Mouse (Mus musculus) stomach, embryonic 14.5 days (tissue): Measurements from ENCODE around the gene Calml4. TPM values are rescaled to one million over a fixed set of nuclear protein-coding genes. Genes with fewer than 3 reads are reported as not detected.

Experiments
- ATAC-seq: fragments of 200-750 bp; cut with Nextera tagmentation; 2 replicates; pipeline ENCODE4 v1.8.0; 2017; ENCODE audit warnings: low read depth, moderate TSS enrichment; ENCODE audit not compliant: insufficient number of reproducible peaks, insufficient read depth, low FRiP score
- H3K27ac ChIP-seq: fragments of 300-500 bp; sonication (generic); 2 replicates; pipeline ENCODE4 v1.5.1; 2014; ENCODE audit warnings: mild to moderate bottlenecking, low read length, moderate library complexity, mixed read lengths
- H3K27me3 ChIP-seq: fragments of 300-500 bp; sonication (generic); 2 replicates; pipeline ENCODE4 v1.6.1; 2014; ENCODE audit warnings: low read length, control low read depth, mixed read lengths; ENCODE audit not compliant: control insufficient read depth, insufficient read depth
- H3K36me3 ChIP-seq: fragments of 300-500 bp; sonication (generic); 2 replicates; pipeline ENCODE4 v1.6.1; 2014; ENCODE audit warnings: mild to moderate bottlenecking, control low read depth, low read length, moderate library complexity, mixed read lengths; ENCODE audit not compliant: control insufficient read depth, insufficient read depth
- H3K4me1 ChIP-seq: fragments of 300-500 bp; sonication (generic); 2 replicates; pipeline ENCODE4 v1.6.1; 2014; ENCODE audit warnings: low read length, control low read depth, mixed read lengths; ENCODE audit not compliant: control insufficient read depth, insufficient read depth
- H3K4me2 ChIP-seq: fragments of 300-500 bp; sonication (generic); replicated peaks from 2 replicates; pipeline ENCODE4 v1.6.1; 2014; ENCODE audit warnings: low read depth, low read length, control low read depth
- H3K4me3 ChIP-seq: fragments of 300-500 bp; sonication (generic); 2 replicates; pipeline ENCODE4 v1.5.1; 2014; ENCODE audit warnings: low read depth, low read length, control low read depth
- H3K9ac ChIP-seq: fragments of 300-500 bp; sonication (generic); replicated peaks from 2 replicates; pipeline ENCODE4 v1.6.1; 2014; ENCODE audit warnings: low read depth, mild to moderate bottlenecking, control low read depth, low read length, moderate library complexity, mixed read lengths
- H3K9me3 ChIP-seq: fragments of 300-500 bp; sonication (generic); 2 replicates; pipeline ENCODE4 v1.6.1; 2016; ENCODE audit warnings: low read depth, low read length, control low read depth; ENCODE audit not compliant: control insufficient read depth
- WGBS: fragments of 180-500 bp; shearing (Covaris S2); extraction: QIAGEN DNeasy Blood & Tissue Kit; methylation state at CpG from one replicate; pipeline ENCODE4 v1.1.7; 2014; 5-methylcytosine and 5-hydroxymethylcytosine counted together
- polyA plus RNA-seq: library from polyadenylated mRNA; unstranded; fragments of >200 nt; fragmentation: Nextera tagmentation; extraction: Ambion mirVana; gene quantifications from 2 replicates; pipeline ENCODE4 v1.2.1, GENCODE M21; 2014

Gene Calml4
- polyA plus RNA-seq, 1 experiment from 2014 or later, result 25.1 TPM

DNA sequence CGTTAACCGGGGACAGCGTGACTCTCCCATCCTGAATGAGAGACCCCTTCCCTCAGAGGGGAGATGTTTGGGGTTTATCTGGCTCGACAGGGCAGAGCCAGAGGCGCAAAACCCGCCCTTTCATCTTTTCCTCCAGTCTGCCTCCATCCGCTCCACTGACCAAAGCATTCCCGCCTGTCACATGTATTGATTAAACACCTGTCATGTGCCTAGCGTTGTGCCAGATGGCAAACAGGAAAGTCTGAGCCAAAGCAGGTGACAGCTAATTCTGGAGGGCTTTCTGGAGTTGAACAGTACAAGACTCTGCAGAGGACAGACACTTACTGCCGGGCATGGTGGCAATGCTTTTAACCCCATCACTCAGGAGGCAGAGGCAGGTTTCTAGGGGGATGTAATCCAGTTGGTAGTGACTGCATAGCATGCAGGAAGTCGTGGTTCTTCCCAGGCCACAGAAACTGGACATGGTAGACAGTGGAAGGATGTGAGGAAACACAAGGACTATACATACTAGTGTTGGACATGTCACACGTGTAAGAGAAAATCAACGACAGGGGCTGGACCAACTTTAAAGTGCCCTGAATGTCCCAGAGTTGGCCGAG lies 18.6 kb upstream of the Calml4 start:
- Histone ChIP-seq H3K27ac (peak overlapping the region; percentile 93), H3K9me3 (no peaks in the 10 kb centered on the region), H3K4me1 (peaks cover 18% of the 10 kb centered on the region), H3K9ac (peak overlapping the region; percentile 92), H3K27me3 (no peaks in the 10 kb centered on the region), H3K4me3 (peak overlapping the region; percentile 82), H3K36me3 (no peaks in the 10 kb centered on the region), H3K4me2 (peak overlapping the region; percentile 76)
- WGBS, result 11% methylated on average over 14 of the region's 14 CpGs
- ATAC-seq, result peak; percentile 5; the same call in 1 of the 2 replicates

DNA sequence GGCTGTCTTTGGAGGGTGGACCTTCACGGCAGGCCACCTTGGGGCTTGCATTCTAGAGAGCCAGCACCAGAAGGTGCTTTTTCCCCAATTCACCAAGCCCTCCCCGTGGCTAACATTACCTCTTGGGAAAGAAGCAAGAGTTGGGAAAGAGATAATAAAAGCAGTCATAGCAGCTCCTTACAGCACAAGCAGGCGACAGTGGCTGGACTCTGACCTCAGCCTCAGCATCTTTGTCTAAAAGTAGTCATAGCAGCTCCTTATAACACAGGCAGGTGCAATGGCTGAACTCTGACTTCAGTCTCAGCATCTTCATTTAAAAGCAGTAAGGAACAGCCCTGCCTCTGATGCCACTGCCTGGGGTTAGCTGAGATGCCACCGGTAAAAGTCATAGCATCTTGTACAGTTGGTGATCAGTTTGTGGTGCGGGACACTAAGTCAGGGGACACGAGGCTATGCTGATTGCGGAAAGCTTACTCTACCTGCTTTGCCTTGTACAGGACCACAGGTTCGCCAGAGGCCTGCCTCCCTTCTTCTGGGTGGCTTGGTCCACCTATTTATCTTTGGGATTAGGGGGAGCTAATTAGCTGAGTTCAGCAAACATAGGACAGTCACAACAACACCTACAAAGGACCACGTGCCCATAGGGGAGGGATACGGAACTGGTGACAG lies 14.4 kb upstream of the Calml4 start:
- no peak for ATAC-seq
- Histone ChIP-seq H3K4me2 (no peak overlapping the region), H3K36me3 (peaks cover 3% of the 10 kb centered on the region; the same call in 1 of the 2 replicates), H3K4me1 (peaks cover 15% of the 10 kb centered on the region), H3K27me3 (no peaks in the 10 kb centered on the region), H3K4me3 (no peak overlapping the region), H3K27ac (no peak overlapping the region), H3K9me3 (no peaks in the 10 kb centered on the region), H3K9ac (no peak overlapping the region)
- 75% methylated on average over 10 of the region's 10 CpGs for WGBS

DNA sequence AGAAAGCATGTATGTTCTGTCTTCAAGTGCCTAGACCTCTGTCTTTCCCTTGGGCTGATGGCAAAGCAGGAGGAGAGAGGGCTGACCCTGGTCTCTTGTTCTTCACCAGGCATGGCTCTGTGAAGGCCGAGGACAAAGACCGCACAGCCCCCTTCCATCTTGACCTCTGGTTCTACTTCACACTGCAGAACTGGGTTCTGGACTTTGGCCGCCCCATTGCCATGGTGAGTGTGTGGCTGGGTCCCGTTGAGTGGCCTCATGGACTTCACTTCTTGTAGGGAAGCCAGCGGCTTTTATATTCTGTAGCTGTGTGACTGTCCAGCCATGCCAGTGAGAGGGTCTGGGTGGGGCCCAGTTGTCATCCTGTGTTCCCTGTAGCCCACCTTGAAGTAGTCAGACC lies 13.4 kb upstream of the Calml4 start:
- no peak overlapping the region for H3K9ac ChIP-seq
- no peaks in the 10 kb centered on the region for H3K9me3 ChIP-seq
- ATAC-seq, result no peak
- H3K4me1 ChIP-seq, result peaks cover 12% of the 10 kb centered on the region
- H3K4me2 ChIP-seq, result no peak overlapping the region
- H3K27ac ChIP-seq, result no peak overlapping the region
- H3K4me3 ChIP-seq, result no peak overlapping the region
- WGBS, result 93% methylated on average over 5 of the region's 5 CpGs
- H3K27me3 ChIP-seq, result no peaks in the 10 kb centered on the region
- peaks cover 3% of the 10 kb centered on the region; the same call in 1 of the 2 replicates for H3K36me3 ChIP-seq

DNA sequence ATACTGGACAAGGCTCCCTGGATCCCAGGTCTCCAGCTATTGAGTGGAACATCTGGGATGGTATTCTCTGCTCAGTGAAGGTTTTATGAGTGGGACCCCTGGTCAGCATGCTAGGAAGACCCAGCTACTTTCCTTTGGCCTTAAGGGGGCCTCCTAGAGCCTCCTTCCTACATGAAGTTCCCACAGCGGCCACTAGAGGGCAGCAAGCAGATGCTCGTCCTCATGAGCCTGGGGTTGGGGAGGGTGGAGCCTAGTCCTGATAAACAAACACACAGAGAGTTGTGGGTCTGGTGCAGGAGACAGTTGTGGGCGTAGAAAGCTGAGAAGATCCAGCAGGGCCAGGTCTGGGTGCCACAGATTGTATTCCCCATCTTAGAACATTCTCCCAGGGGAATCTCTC lies 10.2 kb upstream of the Calml4 start:
- no peaks in the 10 kb centered on the region for H3K9me3 ChIP-seq
- peaks cover 16% of the 10 kb centered on the region for H3K36me3 ChIP-seq
- no peak overlapping the region for H3K9ac ChIP-seq
- H3K4me3 ChIP-seq, result no peak overlapping the region
- H3K4me2 ChIP-seq, result no peak overlapping the region
- H3K27me3 ChIP-seq, result no peaks in the 10 kb centered on the region
- H3K27ac ChIP-seq, result no peak overlapping the region
- no peak; the same call in 1 of the 2 replicates for ATAC-seq
- WGBS, result 5% methylated on average over 3 of the region's 3 CpGs
- 0 out of 2 replicates have a peak, but pooled peaks cover 4% of the 10 kb centered on the region for H3K4me1 ChIP-seq

DNA sequence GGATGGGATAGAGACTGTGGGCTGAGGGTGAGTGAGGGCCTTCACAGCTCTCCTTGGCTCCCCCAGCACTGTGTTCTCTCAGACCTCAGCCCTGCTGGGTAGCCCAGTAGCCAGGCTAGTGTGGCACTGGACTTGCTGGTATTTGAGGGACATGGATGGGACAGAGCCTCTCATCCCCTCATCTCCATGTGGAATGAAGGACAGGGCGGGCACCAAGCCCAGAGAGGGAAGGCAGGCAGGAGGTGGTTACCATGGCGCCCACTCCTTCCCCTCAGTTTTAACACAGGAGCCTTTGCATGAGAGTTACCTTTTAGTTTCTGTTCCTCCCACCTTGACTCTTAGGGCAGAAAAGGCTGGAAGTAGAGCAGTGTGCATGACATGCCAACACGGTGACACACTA lies 9.2 kb upstream of the Calml4 start:
- no peak overlapping the region for H3K9ac ChIP-seq
- ATAC-seq, result no peak
- H3K4me1 ChIP-seq, result 0 out of 2 replicates have a peak, but pooled peaks cover 4% of the 10 kb centered on the region
- H3K27me3 ChIP-seq, result no peaks in the 10 kb centered on the region
- no peak overlapping the region for H3K4me2 ChIP-seq
- H3K9me3 ChIP-seq, result no peaks in the 10 kb centered on the region
- no peak overlapping the region for H3K4me3 ChIP-seq
- no peak overlapping the region for H3K27ac ChIP-seq
- H3K36me3 ChIP-seq, result peaks cover 16% of the 10 kb centered on the region
- WGBS, result 88% methylated on average over 3 of the region's 3 CpGs

DNA sequence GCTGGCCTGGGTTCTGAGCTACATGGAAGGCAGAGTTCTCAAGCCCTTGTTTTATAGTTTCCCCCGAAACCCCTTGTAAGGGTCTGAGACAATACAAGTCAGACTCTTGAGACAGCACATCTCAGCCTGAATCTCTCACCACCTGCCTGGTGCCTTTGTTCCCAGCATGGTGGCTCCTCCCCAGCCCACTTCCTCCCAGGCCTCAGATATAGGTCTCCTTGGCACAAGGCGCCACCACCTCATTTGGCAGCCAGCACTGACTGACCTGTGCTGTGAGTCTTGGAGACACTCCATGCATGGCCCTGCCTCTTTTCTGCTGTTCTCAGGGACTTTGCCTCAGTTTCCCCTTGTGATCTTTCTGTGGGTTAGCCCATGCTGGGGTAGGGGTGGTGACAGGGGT lies 6.3 kb upstream of the Calml4 start:
- 90% methylated on average over 2 of the region's 2 CpGs for WGBS
- Histone ChIP-seq H3K9ac (no peak overlapping the region), H3K9me3 (no peaks in the 10 kb centered on the region), H3K36me3 (peaks cover 16% of the 10 kb centered on the region), H3K4me2 (no peak overlapping the region), H3K27ac (no peak overlapping the region), H3K27me3 (no peaks in the 10 kb centered on the region), H3K4me3 (no peak overlapping the region), H3K4me1 (peaks cover 10% of the 10 kb centered on the region)
- no peak for ATAC-seq

DNA sequence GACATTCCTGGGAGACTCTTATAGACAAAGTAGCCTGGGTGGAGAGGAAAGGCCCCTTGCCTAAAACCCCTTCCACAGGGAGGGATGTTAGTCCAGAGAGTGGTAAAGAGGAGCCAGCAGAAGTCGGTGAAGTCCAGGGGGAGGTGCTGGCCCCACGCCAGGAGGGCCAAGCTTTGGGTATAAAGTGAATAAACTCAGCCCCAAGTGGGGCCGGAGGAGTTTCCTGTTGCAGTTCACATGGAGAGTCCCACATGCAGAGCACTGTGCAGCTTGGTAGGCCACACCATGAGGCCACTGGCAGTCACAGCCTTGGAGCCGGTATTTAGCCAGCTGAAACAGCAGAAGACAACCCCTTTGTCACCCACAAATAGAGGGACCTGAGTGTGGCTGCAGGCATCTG lies 3.4 kb upstream of the Calml4 start:
- no peaks in the 10 kb centered on the region for H3K27me3 ChIP-seq
- H3K9ac ChIP-seq, result no peak overlapping the region
- H3K36me3 ChIP-seq, result peaks cover 13% of the 10 kb centered on the region
- H3K4me1 ChIP-seq, result peaks cover 32% of the 10 kb centered on the region
- H3K4me3 ChIP-seq, result no peak overlapping the region
- H3K4me2 ChIP-seq, result no peak overlapping the region
- H3K27ac ChIP-seq, result peak overlapping the region; percentile 33; the same call in 1 of the 2 replicates
- ATAC-seq, result no peak
- H3K9me3 ChIP-seq, result no peaks in the 10 kb centered on the region
- WGBS, result 22% methylated on average over 4 of the region's 4 CpGs

DNA sequence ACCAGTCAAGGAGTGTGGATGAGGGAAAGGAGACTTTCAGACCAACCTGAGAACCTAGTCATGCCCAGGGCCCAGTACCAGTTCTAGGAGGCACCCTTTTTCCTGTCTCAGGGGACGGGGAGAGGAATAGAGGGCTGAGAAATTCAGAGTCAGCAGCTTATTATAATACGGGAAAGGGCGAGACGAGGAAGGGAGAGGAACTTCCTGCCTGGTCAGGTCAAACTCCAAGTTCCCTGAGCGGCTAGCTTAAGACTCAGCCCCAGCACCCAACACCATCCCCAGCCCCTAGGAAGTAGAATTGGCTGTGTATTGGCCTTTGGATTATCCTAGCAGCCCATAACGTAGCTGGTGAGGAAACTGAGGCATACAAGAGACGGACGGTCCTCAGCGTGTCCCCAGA lies 664 bp upstream of the Calml4 start:
- Histone ChIP-seq H3K9ac (0 out of 2 replicates have a peak overlapping the region, but pooled peaks have one; percentile 3), H3K4me1 (peaks cover 37% of the 10 kb centered on the region), H3K4me2 (peak overlapping the region; percentile 43; the same call in 1 of the 2 replicates), H3K36me3 (no peaks in the 10 kb centered on the region), H3K9me3 (no peaks in the 10 kb centered on the region), H3K27me3 (no peaks in the 10 kb centered on the region), H3K27ac (peak overlapping the region; percentile 58; the same call in 1 of the 2 replicates), H3K4me3 (no peak overlapping the region)
- WGBS, result 62% methylated on average over 9 of the region's 9 CpGs
- ATAC-seq, result no peak
